Mouse (Mus musculus): ENCODE results near the gene Adcyap1. TPM values are rescaled to one million over a fixed set of nuclear protein-coding genes. Genes with fewer than 3 reads are reported as not detected.

The Adcyap1 gene
- polyA plus RNA-seq, 1 experiment from 2014 or later: 1.2 TPM

DNA sequence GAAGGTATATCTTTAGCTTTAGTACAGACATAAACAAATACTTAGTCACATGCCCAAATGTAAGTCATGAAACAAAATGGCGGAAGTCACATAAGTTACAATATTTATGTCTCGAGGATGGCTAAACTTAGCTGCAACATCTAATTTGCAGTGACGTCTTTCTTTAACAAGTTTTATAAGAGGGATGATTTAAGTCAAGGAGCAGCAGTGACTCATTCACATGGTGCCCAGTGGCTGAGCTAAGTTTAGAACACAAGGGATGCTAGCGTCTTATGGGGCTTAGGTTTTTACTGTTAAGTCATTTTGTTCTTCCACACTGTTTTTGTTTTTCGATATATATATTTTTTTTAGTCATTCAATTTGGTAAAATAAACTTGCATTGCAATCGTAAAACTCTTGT lies 19.0 kb downstream of the Adcyap1 start:
- H3K4me3 ChIP-seq (replicated peaks): no peak overlapping the region
- no peak for ATAC-seq
- no peaks in the 10 kb centered on the region for H3K4me1 ChIP-seq (replicated peaks)
- no peak overlapping the region for H3K27ac ChIP-seq
- H3K9me3 ChIP-seq: no peaks in the 10 kb centered on the region
- H3K4me2 ChIP-seq (replicated peaks): no peak overlapping the region
- no peaks in the 10 kb centered on the region for H3K36me3 ChIP-seq
- H3K27me3 ChIP-seq (replicated peaks): no peaks in the 10 kb centered on the region
- 76% methylated on average over 6 of the region's 6 CpGs for WGBS
- no peak overlapping the region for H3K9ac ChIP-seq

DNA sequence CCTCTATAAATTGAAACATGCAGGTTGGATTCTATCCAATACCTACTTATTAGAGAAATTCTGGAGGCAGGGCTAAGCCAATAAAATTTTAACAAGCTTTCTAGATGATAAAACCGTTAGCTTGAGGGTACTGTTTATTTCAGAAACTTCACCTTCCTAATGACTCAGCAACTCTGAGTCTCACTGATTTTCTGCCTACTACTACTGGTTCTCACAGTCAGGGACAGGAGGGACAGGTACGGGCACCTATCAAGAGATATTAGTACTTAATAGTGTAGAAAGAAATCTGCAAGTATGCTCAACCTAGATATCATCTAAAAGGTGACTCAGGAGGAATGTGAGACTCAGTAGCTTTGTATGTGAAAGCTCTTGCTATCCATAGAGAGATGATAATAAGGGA lies 19.8 kb downstream of the Adcyap1 start:
- WGBS: 65% methylated on average over 2 of the region's 2 CpGs
- Histone ChIP-seq H3K9me3 (no peaks in the 10 kb centered on the region), H3K27me3 (replicated peaks) (no peaks in the 10 kb centered on the region), H3K9ac (no peak overlapping the region), H3K36me3 (no peaks in the 10 kb centered on the region), H3K27ac (no peak overlapping the region), H3K4me2 (replicated peaks) (no peak overlapping the region), H3K4me3 (replicated peaks) (no peak overlapping the region), H3K4me1 (replicated peaks) (no peaks in the 10 kb centered on the region)
- ATAC-seq: no peak

DNA sequence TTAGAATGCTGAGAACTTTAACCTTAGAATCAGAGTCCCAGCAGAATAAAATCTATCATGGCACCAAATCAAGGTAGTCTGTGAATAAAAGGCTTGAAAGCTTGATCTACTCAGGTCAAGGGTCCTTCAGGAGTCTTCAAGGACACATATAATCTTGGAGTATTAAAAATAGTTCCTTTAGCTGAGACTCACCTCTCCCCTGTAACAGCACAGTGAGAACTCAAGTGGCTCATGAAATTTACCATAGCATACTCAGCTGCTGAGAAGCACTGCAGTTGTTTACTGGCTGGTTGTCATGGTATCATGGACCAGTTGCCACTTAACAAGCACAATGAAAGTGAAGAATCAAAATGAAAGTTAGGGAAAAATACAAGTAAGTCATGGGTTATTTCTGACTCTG lies 38.5 kb downstream of the Adcyap1 start:
- Histone ChIP-seq H3K27ac (no peak overlapping the region), H3K4me2 (replicated peaks) (no peak overlapping the region), H3K4me3 (replicated peaks) (no peak overlapping the region), H3K4me1 (replicated peaks) (no peaks in the 10 kb centered on the region), H3K27me3 (replicated peaks) (no peaks in the 10 kb centered on the region), H3K9me3 (no peaks in the 10 kb centered on the region), H3K9ac (no peak overlapping the region), H3K36me3 (no peaks in the 10 kb centered on the region)
- no peak for ATAC-seq

All from intestine, embryonic 15.5 days (tissue).